21 mouse cellular contexts compared by ENCODE assay signal in the genomic region with DNA sequence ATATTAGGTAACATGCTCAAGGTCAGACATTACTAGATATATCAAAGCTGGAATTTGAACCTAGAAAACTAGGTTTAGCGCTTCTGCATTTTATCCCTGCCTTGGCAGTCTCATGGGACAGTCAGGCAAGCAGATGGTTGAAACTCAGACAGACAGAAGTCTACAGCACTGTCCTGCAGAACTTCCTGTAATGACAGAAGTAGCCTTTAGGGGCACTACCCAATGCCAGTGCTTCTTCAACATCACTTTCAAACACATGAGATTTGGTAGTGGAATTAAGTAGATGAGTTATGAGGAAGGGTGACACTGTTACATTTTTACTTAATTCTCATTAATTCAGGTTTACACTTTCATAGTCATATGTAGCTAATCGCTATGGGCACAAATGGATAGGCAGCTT.
A peak's percentile ranks its signal among the peaks of the same experiment; 100 is the strongest.
DNase-seq lines count a peak whose midpoint lies in the region; ATAC-seq and TF ChIP-seq lines count a peak whose summit lies in the region.
"Had no signal": no experiment of that assay in that cellular context is flagged by ENCODE, and none has a peak within 500 bp of the region (broad histone marks: within the 10 kb centered on the region; RNA-seq: fewer than 3 reads in every experiment).

No protein-coding gene starts in this region.

- H3K9me3 ChIP-seq in forebrain, postnatal 0 days (ENCODE audit: low read length) = no peaks in the 10 kb centered on the region
- no peaks in the 10 kb centered on the region for H3K9me3 ChIP-seq in forebrain, embryonic 11.5 days (ENCODE audit: control insufficient read depth, low read length)
- H3K9me3 ChIP-seq in kidney, postnatal 0 days (replicated peaks; ENCODE audit: low read length) = no peaks in the 10 kb centered on the region
- H3K9me3 ChIP-seq in kidney, embryonic 16.5 days (ENCODE audit: low read length) = no peaks in the 10 kb centered on the region
- no peaks in the 10 kb centered on the region for H3K9me3 ChIP-seq in midbrain, postnatal 0 days (ENCODE audit: low read length)
- H3K9me3 ChIP-seq in midbrain, embryonic 16.5 days (replicated peaks; ENCODE audit: control insufficient read depth, low read length, poor library complexity, severe bottlenecking) = no peaks in the 10 kb centered on the region
- H3K9me3 ChIP-seq: embryonic facial prominence, embryonic 10.5 days; heart, embryonic 15.5 days; intestine, embryonic 15.5 days; limb, embryonic 13.5 days; midbrain, embryonic 13.5 days had no signal

- no peaks in the 10 kb centered on the region for H3K4me1 ChIP-seq in forebrain, postnatal 0 days (ENCODE audit: insufficient read depth)
- H3K4me1 ChIP-seq in forebrain, embryonic 11.5 days (replicated peaks; ENCODE audit: control insufficient read depth, insufficient read depth, low read length) = no peaks in the 10 kb centered on the region
- H3K4me1 ChIP-seq in kidney, postnatal 0 days (replicated peaks; ENCODE audit: insufficient read depth, low read length) = no peaks in the 10 kb centered on the region
- no peaks in the 10 kb centered on the region for H3K4me1 ChIP-seq in kidney, embryonic 16.5 days (ENCODE audit: insufficient read depth, low read length)
- H3K4me1 ChIP-seq in midbrain, postnatal 0 days (ENCODE audit: insufficient read depth, low read length) = no peaks in the 10 kb centered on the region
- H3K4me1 ChIP-seq in midbrain, embryonic 16.5 days (ENCODE audit: control insufficient read depth, insufficient read depth, low read length) = no peaks in the 10 kb centered on the region
- H3K4me1 ChIP-seq: heart, embryonic 15.5 days; midbrain, embryonic 13.5 days had no signal

- no peak overlapping the region for H3K27ac ChIP-seq in forebrain, postnatal 0 days (ENCODE audit: low read depth, low read length)
- H3K27ac ChIP-seq in forebrain, embryonic 11.5 days (ENCODE audit: low read depth, low read length) = no peak overlapping the region
- H3K27ac ChIP-seq in kidney, postnatal 0 days = no peak overlapping the region
- no peak overlapping the region for H3K27ac ChIP-seq in kidney, embryonic 16.5 days (ENCODE audit: low read length)
- no peak overlapping the region for H3K27ac ChIP-seq in midbrain, postnatal 0 days (ENCODE audit: low read depth, low read length)
- no peak overlapping the region for H3K27ac ChIP-seq in midbrain, embryonic 16.5 days (ENCODE audit: low read length)
- H3K27ac ChIP-seq: embryonic facial prominence, embryonic 10.5 days; heart, embryonic 15.5 days; intestine, embryonic 15.5 days; limb, embryonic 13.5 days; midbrain, embryonic 13.5 days had no signal

- H3K9ac ChIP-seq in forebrain, postnatal 0 days = no peak overlapping the region
- no peak overlapping the region for H3K9ac ChIP-seq in forebrain, embryonic 11.5 days (ENCODE audit: low read length)
- no peak overlapping the region for H3K9ac ChIP-seq in kidney, postnatal 0 days (ENCODE audit: low read depth, low read length)
- H3K9ac ChIP-seq in kidney, embryonic 16.5 days (replicated peaks; ENCODE audit: low read length) = no peak overlapping the region
- H3K9ac ChIP-seq in midbrain, postnatal 0 days (replicated peaks; ENCODE audit: low read length, poor library complexity, severe bottlenecking) = no peak overlapping the region
- no peak overlapping the region for H3K9ac ChIP-seq in midbrain, embryonic 16.5 days (ENCODE audit: low read depth, low read length)
- H3K9ac ChIP-seq: heart, embryonic 15.5 days; intestine, embryonic 15.5 days; limb, embryonic 13.5 days; midbrain, embryonic 13.5 days had no signal

- 89% methylated on average over 2 of the region's 2 CpGs for WGBS in forebrain, postnatal 0 days
- 88% methylated on average over 2 of the region's 2 CpGs for WGBS in forebrain, embryonic 11.5 days
- WGBS in kidney, postnatal 0 days = 92% methylated on average over 2 of the region's 2 CpGs
- 84% methylated on average over 2 of the region's 2 CpGs for WGBS in kidney, embryonic 16.5 days
- 90% methylated on average over 2 of the region's 2 CpGs for WGBS in midbrain, postnatal 0 days
- WGBS in midbrain, embryonic 16.5 days = 87% methylated on average over 2 of the region's 2 CpGs

- no peak overlapping the region for H3K4me3 ChIP-seq in forebrain, postnatal 0 days (ENCODE audit: low read depth, low read length)
- H3K4me3 ChIP-seq in forebrain, embryonic 11.5 days (ENCODE audit: low read depth, low read length) = no peak overlapping the region
- no peak overlapping the region for H3K4me3 ChIP-seq in kidney, postnatal 0 days (replicated peaks; ENCODE audit: low read depth, low read length)
- H3K4me3 ChIP-seq in kidney, embryonic 16.5 days (ENCODE audit: low read length) = no peak overlapping the region
- no peak overlapping the region for H3K4me3 ChIP-seq in midbrain, postnatal 0 days (ENCODE audit: low read depth, low read length)
- H3K4me3 ChIP-seq in midbrain, embryonic 16.5 days (ENCODE audit: low read depth, low read length) = no peak overlapping the region
- H3K4me3 ChIP-seq: embryonic facial prominence, embryonic 10.5 days; erythroblast, embryonic 14.5 days; heart, embryonic 15.5 days; intestine, embryonic 15.5 days; limb, embryonic 13.5 days; midbrain, embryonic 13.5 days had no signal

- no peaks in the 10 kb centered on the region for H3K36me3 ChIP-seq in forebrain, postnatal 0 days (ENCODE audit: insufficient read depth)
- no peaks in the 10 kb centered on the region for H3K36me3 ChIP-seq in forebrain, embryonic 11.5 days (ENCODE audit: control insufficient read depth, insufficient read depth, low read length)
- no peaks in the 10 kb centered on the region for H3K36me3 ChIP-seq in kidney, postnatal 0 days (ENCODE audit: insufficient read depth, low read length)
- no peaks in the 10 kb centered on the region for H3K36me3 ChIP-seq in kidney, embryonic 16.5 days (ENCODE audit: insufficient read depth, low read length)
- no peaks in the 10 kb centered on the region for H3K36me3 ChIP-seq in midbrain, postnatal 0 days (ENCODE audit: insufficient read depth, low read length)
- H3K36me3 ChIP-seq in midbrain, embryonic 16.5 days (ENCODE audit: control insufficient read depth, insufficient read depth, low read length) = no peaks in the 10 kb centered on the region
- H3K36me3 ChIP-seq: embryonic facial prominence, embryonic 10.5 days; heart, embryonic 15.5 days; intestine, embryonic 15.5 days; limb, embryonic 13.5 days; midbrain, embryonic 13.5 days had no signal

- DNase-seq in forebrain, postnatal 0 days = no peak
- no peak for DNase-seq in forebrain, embryonic 11.5 days (ENCODE audit: low spot score)
- no peak for DNase-seq in kidney, postnatal 0 days (ENCODE audit: low spot score)
- DNase-seq in midbrain, postnatal 0 days (ENCODE audit: low spot score) = no peak
- no peak for DNase-seq in urinary bladder, postnatal 10 days (ENCODE audit: low spot score)
- DNase-seq in T-cell, adult 2 months (ENCODE audit: low spot score) = no peak
- DNase-seq: adrenal gland, postnatal 10 days; cerebellum, adult 9-10 months; gastrocnemius, postnatal 36 days; kidney, postnatal 36 days; right cerebral cortex, postnatal 25 days; thymus, postnatal 4 days had no signal

- TF ChIP-seq CTCF in forebrain, postnatal 0 days (IDR thresholded peaks at IDR 0.05; ENCODE audit: low read depth) = peak; percentile 38
- peak; percentile 49 for TF ChIP-seq CTCF in kidney, postnatal 0 days (IDR thresholded peaks at IDR 0.05; ENCODE audit: low read depth)
- peak; percentile 51 for TF ChIP-seq CTCF in midbrain, postnatal 0 days (IDR thresholded peaks at IDR 0.05)

- H3K27me3 ChIP-seq in forebrain, postnatal 0 days (ENCODE audit: insufficient read depth, low read length) = no peaks in the 10 kb centered on the region
- H3K27me3 ChIP-seq in forebrain, embryonic 11.5 days (ENCODE audit: control insufficient read depth, insufficient read depth, low read length) = no peaks in the 10 kb centered on the region
- no peaks in the 10 kb centered on the region for H3K27me3 ChIP-seq in kidney, postnatal 0 days (ENCODE audit: insufficient read depth, low read length)
- 0 out of 2 replicates have a peak, but pooled peaks cover 4% of the 10 kb centered on the region for H3K27me3 ChIP-seq in kidney, embryonic 16.5 days (ENCODE audit: insufficient read depth, low read length)
- H3K27me3 ChIP-seq in midbrain, postnatal 0 days (ENCODE audit: insufficient read depth, low read length) = 0 out of 2 replicates have a peak, but pooled peaks cover 2% of the 10 kb centered on the region
- no peaks in the 10 kb centered on the region for H3K27me3 ChIP-seq in midbrain, embryonic 16.5 days (ENCODE audit: control insufficient read depth, insufficient read depth, low read depth, low read length)
- H3K27me3 ChIP-seq: heart, embryonic 15.5 days; intestine, embryonic 15.5 days had no signal

- H3K4me2 ChIP-seq in forebrain, postnatal 0 days (ENCODE audit: low read depth) = no peak overlapping the region
- no peak overlapping the region for H3K4me2 ChIP-seq in forebrain, embryonic 11.5 days (ENCODE audit: low read depth, low read length, severe bottlenecking)
- no peak overlapping the region for H3K4me2 ChIP-seq in kidney, postnatal 0 days (ENCODE audit: low read length)
- H3K4me2 ChIP-seq in kidney, embryonic 16.5 days (replicated peaks; ENCODE audit: low read depth, low read length) = no peak overlapping the region
- H3K4me2 ChIP-seq in midbrain, postnatal 0 days (ENCODE audit: low read depth, low read length, poor library complexity, severe bottlenecking) = no peak overlapping the region
- no peak overlapping the region for H3K4me2 ChIP-seq in midbrain, embryonic 16.5 days (ENCODE audit: low read length)
- H3K4me2 ChIP-seq: heart, embryonic 15.5 days; intestine, embryonic 15.5 days; limb, embryonic 13.5 days; midbrain, embryonic 13.5 days had no signal

- ATAC-seq in forebrain, postnatal 0 days = no peak
- ATAC-seq in forebrain, embryonic 11.5 days (replicated peaks; ENCODE audit: low FRiP score) = no peak
- ATAC-seq in kidney, postnatal 0 days (replicated peaks; ENCODE audit: low FRiP score, low read depth) = no peak
- no peak for ATAC-seq in kidney, embryonic 16.5 days (ENCODE audit: low FRiP score, low TSS enrichment)
- no peak for ATAC-seq in midbrain, postnatal 0 days (ENCODE audit: low FRiP score)
- ATAC-seq in midbrain, embryonic 16.5 days = no peak
- ATAC-seq: forebrain, embryonic 16.5 days; intestine, embryonic 15.5 days; midbrain, embryonic 13.5 days had no signal
